Mouse (Mus musculus) thymus, adult 2 months (tissue): ENCODE results near the gene Cwc25. TPM values are rescaled to one million over a fixed set of nuclear protein-coding genes. Genes with fewer than 3 reads are reported as not detected.
"Not testable (repeated sequence)": the region's sequence is repeated elsewhere in the genome, so short reads cannot be mapped to it uniquely, and the experiment has no call there.

Experiments used
- DNase-seq: peaks from one replicate; pipeline ENCODE4 v3.0.0; 2021
- H3K27ac ChIP-seq: fragments of 200-500 bp; 2 replicates; pipeline ENCODE4 v1.5.1; 2012; ENCODE audit warnings: low read length, control low read depth; ENCODE audit not compliant: control insufficient read depth, insufficient read depth
- H3K27me3 ChIP-seq: fragments of 200-500 bp; 2 replicates; pipeline ENCODE4 v1.6.1; 2012; ENCODE audit warnings: mild to moderate bottlenecking, low read length, moderate library complexity, mixed read lengths; ENCODE audit not compliant: control insufficient read depth, insufficient read depth
- H3K36me3 ChIP-seq: fragments of 200-500 bp; 2 replicates; pipeline ENCODE4 v1.6.1; 2012; ENCODE audit warnings: mild to moderate bottlenecking, low read length, moderate library complexity; ENCODE audit not compliant: control insufficient read depth, insufficient read depth
- H3K4me1 ChIP-seq: fragments of 200-500 bp; replicated peaks from 2 replicates; pipeline ENCODE4 v1.6.1; 2012; ENCODE audit warnings: low read length; ENCODE audit not compliant: control insufficient read depth, insufficient read depth
- H3K4me3 ChIP-seq: fragments of 200-500 bp; 2 replicates; pipeline ENCODE4 v1.5.1; 2012; ENCODE audit warnings: mild to moderate bottlenecking, low read length, control low read depth, moderate library complexity; ENCODE audit not compliant: control insufficient read depth, insufficient read depth
- CTCF ChIP-seq: fragments of 200-500 bp; IDR thresholded peaks from 2 replicates; pipeline ENCODE4 v1.5.1; 2012; ENCODE audit warnings: mild to moderate bottlenecking, control low read depth, low read length, moderate library complexity, borderline replicate concordance; ENCODE audit not compliant: control insufficient read depth, poor library complexity, insufficient read depth; ENCODE audit errors: extremely low read depth
- POLR2A ChIP-seq: fragments of 200-500 bp; IDR thresholded peaks from 2 replicates; pipeline ENCODE4 v1.6.1; 2012; ENCODE audit warnings: mild to moderate bottlenecking, low read length, control low read depth, moderate library complexity; ENCODE audit not compliant: control insufficient read depth, poor library complexity, insufficient read depth; ENCODE audit errors: extremely low read depth
- WGBS: fragments of 180-500 bp; shearing (Covaris S2); methylation state at CpG from one replicate; pipeline ENCODE4 v1.1.7; 2018; 5-methylcytosine and 5-hydroxymethylcytosine counted together
- polyA plus RNA-seq: library from polyadenylated mRNA; depleted of rRNA; stranded (reverse); fragments of >200 nt; gene quantifications from 2 replicates; pipeline ENCODE4 v1.2.3, GENCODE M21; 2012

The Cwc25 gene
- polyA plus RNA-seq, 1 experiment, result 14.9 TPM

DNA sequence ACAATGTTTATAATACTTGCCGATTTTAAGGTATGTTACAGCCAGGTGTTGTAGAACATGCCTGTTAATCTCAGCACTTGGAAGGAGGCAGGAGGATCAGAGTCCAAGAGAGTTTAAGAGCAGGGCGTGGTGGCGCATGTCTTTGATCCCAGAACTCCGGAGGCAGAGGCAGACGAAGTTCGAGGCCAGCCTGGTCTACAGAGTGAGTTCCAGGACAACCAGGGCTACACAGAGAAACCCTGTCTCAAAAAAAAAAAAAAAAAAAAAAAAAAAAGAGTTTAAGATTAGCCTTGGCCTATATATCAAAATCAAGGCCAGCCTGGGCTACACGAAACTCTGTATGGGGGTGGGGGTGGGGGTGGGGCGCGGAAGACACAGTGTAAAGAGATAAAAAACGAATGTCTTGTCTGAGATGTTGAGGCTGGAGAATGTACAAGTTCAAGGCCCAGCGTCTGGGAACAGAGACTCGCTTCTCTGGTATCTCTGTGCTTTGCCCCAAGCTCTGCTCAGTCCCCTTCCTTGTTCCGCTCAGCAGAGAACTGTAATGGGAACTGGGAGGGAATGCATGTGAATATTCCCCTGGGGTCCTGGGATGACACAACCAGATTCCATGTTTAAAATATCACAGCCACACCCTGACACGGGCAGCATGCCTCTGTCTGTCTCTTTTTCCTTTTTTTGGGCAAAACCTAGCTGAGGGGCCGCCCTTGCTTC lies 31.2 kb upstream of the Cwc25 start:
- TF ChIP-seq CTCF (no peak), POLR2A (no peak)
- no peak for DNase-seq
- 87% methylated on average over 15 of the region's 15 CpGs for WGBS

DNA sequence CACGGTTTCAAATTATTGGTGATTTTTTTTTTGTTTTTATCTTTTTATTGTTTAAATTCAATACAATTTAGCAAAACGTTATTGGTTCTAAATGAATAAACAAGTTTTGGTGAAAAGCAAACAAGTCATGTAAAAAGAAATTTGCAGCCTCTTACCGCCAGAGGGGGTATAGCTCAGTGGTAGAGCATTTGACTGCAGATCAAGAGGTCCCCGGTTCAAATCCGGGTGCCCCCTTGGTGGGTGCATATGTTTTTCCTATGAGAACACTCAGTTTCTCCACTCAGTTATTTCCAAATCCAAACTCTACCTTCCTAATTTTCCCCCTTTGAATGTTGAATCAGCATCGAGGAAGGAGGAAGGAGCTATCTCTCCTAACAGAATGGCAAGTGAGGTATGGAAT lies 30.6 kb upstream of the Cwc25 start:
- Histone ChIP-seq H3K27ac (no peak overlapping the region), H3K4me3 (no peak overlapping the region), H3K27me3 (no peaks in the 10 kb centered on the region), H3K36me3 (no peaks in the 10 kb centered on the region), H3K4me1 (peaks cover 12% of the 10 kb centered on the region)
- DNase-seq, result peak; percentile 73
- TF ChIP-seq CTCF (no peak), POLR2A (no peak)
- 15% methylated on average over 6 of the region's 6 CpGs for WGBS

More for the DNA sequence above, 31.2 kb upstream of the Cwc25 start:
- Histone ChIP-seq H3K27me3 (no peaks in the 10 kb centered on the region), H3K27ac (no peak overlapping the region), H3K4me1 (peaks cover 14% of the 10 kb centered on the region), H3K4me3 (no peak overlapping the region), H3K36me3 (no peaks in the 10 kb centered on the region)

DNA sequence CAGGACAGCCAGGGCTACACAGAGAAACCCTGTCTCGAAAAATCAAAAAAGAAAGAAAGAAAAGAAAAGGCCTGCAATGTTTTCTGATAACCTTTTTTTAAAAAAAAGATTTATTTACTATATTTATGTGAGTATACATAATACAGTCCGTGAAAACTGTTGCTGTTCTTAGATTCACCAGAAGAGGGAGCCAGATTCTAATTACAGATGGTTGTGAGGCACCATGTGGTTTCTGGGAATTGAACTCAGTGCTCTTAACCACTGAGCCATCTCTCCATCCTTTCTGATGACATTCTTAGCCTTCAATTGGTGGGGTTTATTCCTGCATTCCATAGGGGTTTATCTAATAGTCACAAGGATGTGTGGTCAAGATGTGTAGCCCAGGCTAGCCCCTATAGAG lies 26.8 kb upstream of the Cwc25 start:
- Histone ChIP-seq H3K36me3 (no peaks in the 10 kb centered on the region), H3K4me1 (no peaks in the 10 kb centered on the region), H3K27me3 (no peaks in the 10 kb centered on the region), H3K4me3 (no peak overlapping the region), H3K27ac (no peak overlapping the region)
- 6% methylated on average over 2 of the region's 2 CpGs for WGBS
- peak; percentile 63 for DNase-seq
- TF ChIP-seq CTCF, result no peak
- no peak for TF ChIP-seq POLR2A

DNA sequence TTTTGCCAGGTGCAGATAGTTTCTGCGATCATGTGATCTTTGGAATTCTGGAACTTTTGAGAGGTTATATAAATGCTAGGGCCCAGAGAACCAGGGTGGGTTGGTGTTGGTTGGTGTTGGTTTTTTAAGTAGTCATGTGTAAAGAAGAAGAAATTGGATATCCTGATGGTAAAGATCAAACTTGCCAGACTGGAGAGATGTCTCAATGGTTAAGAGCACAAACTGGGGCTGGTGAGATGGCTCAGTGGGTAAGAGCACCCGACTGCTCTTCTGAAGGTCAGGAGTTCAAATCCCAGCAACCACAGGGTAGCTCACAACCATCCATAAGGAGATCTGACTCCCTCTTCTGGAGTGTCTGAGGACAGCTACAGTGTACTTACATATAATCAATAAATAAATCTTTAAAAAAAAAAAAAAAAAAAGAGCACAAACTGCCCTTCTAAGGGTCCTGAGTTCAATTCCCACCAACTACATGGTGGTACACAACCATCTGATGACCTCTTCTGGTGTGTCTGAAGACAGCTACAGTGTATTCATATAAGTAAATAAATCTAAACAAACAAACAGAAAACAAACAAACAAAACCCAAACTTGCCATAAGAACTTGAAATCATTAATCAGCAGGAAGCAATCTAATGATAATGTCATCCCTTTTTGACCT lies 24.6 kb upstream of the Cwc25 start:
- H3K27me3 ChIP-seq, H3K27ac ChIP-seq, H3K36me3 ChIP-seq, DNase-seq, H3K4me1 ChIP-seq, H3K4me3 ChIP-seq: not testable (repeated sequence)
- WGBS, result 80% methylated on average over 2 of the region's 2 CpGs

DNA sequence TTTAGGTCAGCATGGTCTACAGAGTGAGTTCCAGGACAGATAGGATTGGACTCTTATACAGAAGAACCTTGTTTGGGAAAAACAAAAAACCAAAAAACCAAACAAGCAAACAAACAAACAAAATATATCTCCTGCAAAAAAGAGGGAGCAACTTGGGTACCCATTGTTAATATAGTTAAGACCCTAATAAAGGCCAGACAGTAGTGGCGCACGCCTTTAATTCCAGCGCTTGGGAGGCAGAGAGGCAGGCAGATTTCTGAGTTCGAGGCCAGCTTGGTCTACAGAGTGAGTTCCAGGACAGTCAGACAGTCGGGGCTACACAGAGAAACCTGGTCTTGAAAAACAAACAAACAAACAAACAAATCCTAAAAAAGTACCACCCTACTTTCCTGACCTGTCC lies 23.4 kb upstream of the Cwc25 start:
- TF ChIP-seq POLR2A (no peak), CTCF (no peak)
- WGBS, result 96% methylated on average over 5 of the region's 5 CpGs
- H3K27me3 ChIP-seq, result no peaks in the 10 kb centered on the region
- no peak for DNase-seq
- no peaks in the 10 kb centered on the region for H3K4me1 ChIP-seq
- no peaks in the 10 kb centered on the region for H3K36me3 ChIP-seq
- no peak overlapping the region for H3K27ac ChIP-seq
- no peak overlapping the region for H3K4me3 ChIP-seq

GRCm38 (mm10) chr11:97787961-97788360 lies 21.6 kb upstream of the Cwc25 start:
- Histone ChIP-seq H3K36me3 (no peaks in the 10 kb centered on the region), H3K27ac (no peak overlapping the region), H3K4me1 (no peaks in the 10 kb centered on the region), H3K4me3 (no peak overlapping the region), H3K27me3 (no peaks in the 10 kb centered on the region)
- 100% methylated on average over 3 of the region's 3 CpGs for WGBS
- DNase-seq, result no peak
- no peak for TF ChIP-seq POLR2A
- no peak for TF ChIP-seq CTCF

DNA sequence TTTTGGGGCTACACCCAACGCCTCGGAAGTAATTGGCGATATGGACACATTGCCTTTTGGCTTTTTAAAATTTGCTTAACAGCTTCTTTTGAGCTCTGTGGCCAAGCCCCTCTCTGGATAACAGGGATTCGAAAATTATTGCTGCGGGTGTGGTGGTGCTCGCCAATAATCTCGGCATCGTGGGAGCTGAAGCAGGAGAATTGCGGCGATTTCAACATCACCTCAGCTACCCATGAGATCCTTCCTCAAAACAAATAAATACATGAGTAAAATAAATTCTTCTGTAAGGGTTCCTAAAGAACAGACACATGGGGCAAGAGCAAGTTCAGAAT lies 16.2 kb upstream of the Cwc25 start:
- TF ChIP-seq CTCF (no peak), POLR2A (no peak)
- H3K27ac ChIP-seq, result no peak overlapping the region
- H3K36me3 ChIP-seq, result peaks cover 30% of the 10 kb centered on the region
- DNase-seq, result no peak
- H3K4me1 ChIP-seq, result peaks cover 6% of the 10 kb centered on the region
- H3K4me3 ChIP-seq, result peak overlapping the region; percentile 85
- H3K27me3 ChIP-seq, result no peaks in the 10 kb centered on the region
- WGBS, result under 1% methylated on average over 10 of the region's 10 CpGs
